Mouse (Mus musculus) left cerebral cortex, adult 2 months (tissue): ENCODE results near the gene Prrg2. TPM values are rescaled to one million over a fixed set of nuclear protein-coding genes. Genes with fewer than 3 reads are reported as not detected.
"Not testable (repeated sequence)": the region's sequence is repeated elsewhere in the genome, so short reads cannot be mapped to it uniquely, and the experiment has no call there.

ENCODE experiments used
- DNase-seq, 2 experiments: peaks; one replicate each; pipeline ENCODE4 v3.0.0; 2021 to 2022; ENCODE audit warnings: low spot score in 2 of 2, mixed read lengths in 1 of 2; ENCODE audit errors: extremely low spot score in 1 of 2
- H3K27ac ChIP-seq: fragments of 200-600 bp; 2 replicates; pipeline ENCODE4 v1.8.1; 2022
- H3K4me3 ChIP-seq: fragments of 200-600 bp; 2 replicates; pipeline ENCODE4 v1.8.1; 2022
- CTCF ChIP-seq: fragments of 200-600 bp; IDR thresholded peaks from 2 replicates; pipeline ENCODE4 v1.8.1; 2022; ENCODE audit warnings: antibody characterized with exemption, mild to moderate bottlenecking, moderate library complexity
- intact Hi-C: fragments of 180-260 bp; cut with DNase I; formaldehyde crosslinking; loops from one replicate; pipeline ENCODE4 v1.15.1; 2025
- total RNA-seq, 2 experiments: library from RNA; stranded (reverse); gene quantifications; 2 replicates each; pipeline ENCODE4 v1.2.3; 2021

Prrg2 gene
- total RNA-seq, 2 experiments from 2014 or later, result 9.0 to 10.4 TPM

GRCm38 (mm10) chr7:45024281-45025248 is 37.9 kb downstream of the Prrg2 start:
- Histone ChIP-seq H3K27ac (no peak overlapping the region), H3K4me3 (no peak overlapping the region)
- intact Hi-C loops, result no loop called here
- no peak for TF ChIP-seq CTCF
- DNase-seq, result no peak

- DNase-seq, H3K27ac ChIP-seq, intact Hi-C loops: not testable (repeated sequence)
Measured at GRCm38 (mm10) chr7:45023711-45024110, 38.8 kb downstream of the Prrg2 start.

GRCm38 (mm10) chr7:45020225-45020624 is 42.3 kb downstream of the Prrg2 start:
- H3K4me3 ChIP-seq, result no peak overlapping the region
- TF ChIP-seq CTCF, result no peak

More at GRCm38 (mm10) chr7:45023711-45024110, 38.8 kb downstream of the Prrg2 start:
- TF ChIP-seq CTCF, result peak; percentile 38
- not testable (repeated sequence) for H3K4me3 ChIP-seq

GRCm38 (mm10) chr7:45019031-45019571 is 43.4 kb downstream of the Prrg2 start:
- Histone ChIP-seq H3K4me3 (peak overlapping the region; percentile 69), H3K27ac (peak overlapping the region; percentile 82)
- intact Hi-C loops, result no loop called here
- no peak for TF ChIP-seq CTCF
- DNase-seq, result no peak

More at GRCm38 (mm10) chr7:45020225-45020624, 42.3 kb downstream of the Prrg2 start:
- DNase-seq, result no peak
- H3K27ac ChIP-seq, result no peak overlapping the region
- intact Hi-C loops, result no loop called here

GRCm38 (mm10) chr7:45017242-45018061 is 45.0 kb downstream of the Prrg2 start, which contains the start of gene Rras:
TSS of gene Rras (plus strand) at chr7:45017961.
- Histone ChIP-seq H3K4me3 (peak within 1 kb of the TSS; percentile 69), H3K27ac (peak within 1 kb of the TSS; percentile 89)
- TF ChIP-seq CTCF, result peak; percentile 6
- intact Hi-C loops, result loop anchor here (2.0 kb wide), 1 partner anchor 35 kb away; the partner anchor contains the start of gene Prr12
- peak; percentile 68 to 82 for DNase-seq

- Histone ChIP-seq H3K4me3 (peak overlapping the region; percentile 69), H3K27ac (peak overlapping the region; percentile 89)
- DNase-seq, result no peak
- no peak for TF ChIP-seq CTCF
- intact Hi-C loops, result loop anchor here (2.0 kb wide), 1 partner anchor 36 kb away; the partner anchor contains the start of gene Prr12
Measured at GRCm38 (mm10) chr7:45016761-45017160, 45.7 kb downstream of the Prrg2 start.

GRCm38 (mm10) chr7:45015957-45016612 is 46.4 kb downstream of the Prrg2 start, which contains the start of gene Scaf1:
TSS of gene Scaf1 (minus strand) at chr7:45016363.
- intact Hi-C loops, result loop anchor here (2.0 kb wide), 2 partner anchors 17 to 37 kb away; partner anchors contain the start of genes Bcl2l12 and Prr12
- TF ChIP-seq CTCF, result no peak

GRCm38 (mm10) chr7:45015344-45015956 is 47.0 kb downstream of the Prrg2 start:
- H3K4me3 ChIP-seq, result peak overlapping the region; percentile 69
- no peak for DNase-seq
- peak overlapping the region; percentile 84 for H3K27ac ChIP-seq
- no peak for TF ChIP-seq CTCF
- intact Hi-C loops, result loop anchor here (2.0 kb wide), 1 partner anchor 17 kb away; the partner anchor contains the start of gene Bcl2l12

More at GRCm38 (mm10) chr7:45015957-45016612, 46.4 kb downstream of the Prrg2 start, which contains the start of gene Scaf1:
- DNase-seq, result peak; percentile 99 to 100
- H3K27ac ChIP-seq, result peak within 1 kb of the TSS; percentile 89
- H3K4me3 ChIP-seq, result peak within 1 kb of the TSS; percentile 69

- H3K27ac ChIP-seq, result no peak overlapping the region
Measured at GRCm38 (mm10) chr7:45014096-45014451, 48.4 kb downstream of the Prrg2 start.

GRCm38 (mm10) chr7:45013366-45014095 is 48.9 kb downstream of the Prrg2 start:
- intact Hi-C loops, result loop anchor here (2.0 kb wide), 1 partner anchor 15 kb away; the partner anchor contains the start of gene Bcl2l12
- Histone ChIP-seq H3K4me3 (no peak overlapping the region), H3K27ac (no peak overlapping the region)
- TF ChIP-seq CTCF, result no peak
- no peak for DNase-seq

More at GRCm38 (mm10) chr7:45014096-45014451, 48.4 kb downstream of the Prrg2 start:
- H3K4me3 ChIP-seq, result no peak overlapping the region
- no peak for DNase-seq
- intact Hi-C loops, result loop anchor here (2.0 kb wide), 1 partner anchor 15 kb away; the partner anchor contains the start of gene Bcl2l12
- TF ChIP-seq CTCF, result no peak
